Comparison of ENCODE assay signal across 17 mouse cellular contexts in the genomic region with DNA sequence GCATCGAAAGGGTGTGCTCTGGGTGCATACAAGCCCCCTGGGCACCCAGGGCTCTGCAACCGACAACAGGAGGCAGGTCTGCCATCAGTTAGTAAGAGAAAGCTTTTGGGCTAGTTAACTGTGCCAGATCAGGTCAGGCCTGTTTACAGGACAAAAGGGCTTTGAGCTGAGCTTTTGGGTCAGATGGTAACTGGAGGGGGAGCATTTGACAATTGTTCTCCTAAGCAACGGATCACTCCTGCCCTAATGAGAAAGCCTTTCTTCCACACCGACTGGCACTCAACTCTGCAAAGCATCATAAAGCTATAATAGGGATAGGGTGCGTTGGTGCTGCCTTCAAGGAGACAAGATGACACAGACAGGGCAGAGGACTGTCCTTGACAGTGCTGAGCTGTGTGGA.
"Had no signal": no experiment of that assay in that cellular context is flagged by ENCODE, and none has a peak within 500 bp of the region (broad histone marks: within the 10 kb centered on the region; RNA-seq: fewer than 3 reads in every experiment).

No protein-coding gene starts in this region.

- DNase-seq: kidney, adult 9 months; kidney, postnatal 25 days; layer of hippocampus, adult 9-11 months; liver; lung, adult 18-20 months; lung, postnatal 10 days; lung, postnatal 36 days; midbrain, embryonic 14.5 days; thymus, adult 18-20 months; thymus, postnatal 36 days had no signal

- H3K4me1 ChIP-seq: limb, embryonic 13.5 days; liver, embryonic 12.5 days; liver, embryonic 15.5 days; lung, embryonic 15.5 days; megakaryocyte, embryonic 14.5 days had no signal

- H3K4me3 ChIP-seq: layer of hippocampus, adult 2 months; limb, embryonic 10.5 days; limb, embryonic 13.5 days; liver, embryonic 12.5 days; liver, embryonic 15.5 days; lung, embryonic 15.5 days; megakaryocyte, embryonic 14.5 days had no signal

- H3K9ac ChIP-seq: limb, embryonic 13.5 days; liver, embryonic 12.5 days; liver, embryonic 15.5 days; lung, embryonic 15.5 days had no signal

- H3K36me3 ChIP-seq: liver, embryonic 12.5 days; liver, embryonic 15.5 days had no signal

- H3K4me2 ChIP-seq: limb, embryonic 13.5 days; liver, embryonic 12.5 days; liver, embryonic 15.5 days; lung, embryonic 15.5 days had no signal

- ATAC-seq: liver, embryonic 12.5 days had no signal

- H3K27me3 ChIP-seq: limb, embryonic 13.5 days; liver, embryonic 12.5 days; liver, embryonic 15.5 days; lung, embryonic 15.5 days had no signal

- H3K9me3 ChIP-seq: limb, embryonic 10.5 days; limb, embryonic 13.5 days; liver, embryonic 12.5 days; liver, embryonic 15.5 days; lung, embryonic 15.5 days; megakaryocyte, embryonic 14.5 days had no signal

- H3K27ac ChIP-seq: layer of hippocampus, adult 2 months; limb, embryonic 10.5 days; limb, embryonic 13.5 days; liver, embryonic 12.5 days; liver, embryonic 15.5 days; lung, embryonic 15.5 days had no signal
